Mouse (Mus musculus): ENCODE measurements around the gene Erlec1. TPM values are rescaled to one million over a fixed set of nuclear protein-coding genes. Genes with fewer than 3 reads are reported as not detected.

Gene Erlec1
- total RNA-seq, 2 experiments from 2014 or later: 25.4 to 31.6 TPM

Other genes with a start within 250 kb of the Erlec1 start
- 100 to 1,000 TPM; 134 to 156 TPM for gene Psme4, start 182.6 kb downstream of the Erlec1 start, total RNA-seq (2021)
- under 1 TPM; 0.08 to 0.16 TPM for gene Gpr75, start 69.0 kb downstream of the Erlec1 start, total RNA-seq (2021)
- gene Asb3, start 68.9 kb downstream of the Erlec1 start, total RNA-seq (2021): 1 to 10 TPM; 6.1 to 6.9 TPM
- gene Chac2, start 32.0 kb upstream of the Erlec1 start, total RNA-seq (2021): 10 to 100 TPM; 14.5 to 16.0 TPM
- gene Gm17332, start 228.1 kb upstream of the Erlec1 start, total RNA-seq (2021): not detected

Data from gastrocnemius, postnatal 25 days (tissue).